Mouse (Mus musculus) neural tube, postnatal 0 days (tissue): ENCODE data around the gene Atxn3. TPM values are rescaled to one million over a fixed set of nuclear protein-coding genes. Genes with fewer than 3 reads are reported as not detected.

ENCODE experiments used
- polyA plus RNA-seq: library from polyadenylated mRNA; unstranded; fragments of >200 nt; fragmentation: Nextera tagmentation; extraction: Ambion mirVana; gene quantifications from 2 replicates; pipeline ENCODE4 v1.2.1, GENCODE M21; 2015

The Atxn3 gene
- 8.7 and 9.3 TPM in 2 replicates for polyA plus RNA-seq

GRCm38 (mm10) chr12:101957942-101958544 lies at the start of gene Atxn3:
Atxn3 (minus strand) TSS chr12:101958246.

DNA sequence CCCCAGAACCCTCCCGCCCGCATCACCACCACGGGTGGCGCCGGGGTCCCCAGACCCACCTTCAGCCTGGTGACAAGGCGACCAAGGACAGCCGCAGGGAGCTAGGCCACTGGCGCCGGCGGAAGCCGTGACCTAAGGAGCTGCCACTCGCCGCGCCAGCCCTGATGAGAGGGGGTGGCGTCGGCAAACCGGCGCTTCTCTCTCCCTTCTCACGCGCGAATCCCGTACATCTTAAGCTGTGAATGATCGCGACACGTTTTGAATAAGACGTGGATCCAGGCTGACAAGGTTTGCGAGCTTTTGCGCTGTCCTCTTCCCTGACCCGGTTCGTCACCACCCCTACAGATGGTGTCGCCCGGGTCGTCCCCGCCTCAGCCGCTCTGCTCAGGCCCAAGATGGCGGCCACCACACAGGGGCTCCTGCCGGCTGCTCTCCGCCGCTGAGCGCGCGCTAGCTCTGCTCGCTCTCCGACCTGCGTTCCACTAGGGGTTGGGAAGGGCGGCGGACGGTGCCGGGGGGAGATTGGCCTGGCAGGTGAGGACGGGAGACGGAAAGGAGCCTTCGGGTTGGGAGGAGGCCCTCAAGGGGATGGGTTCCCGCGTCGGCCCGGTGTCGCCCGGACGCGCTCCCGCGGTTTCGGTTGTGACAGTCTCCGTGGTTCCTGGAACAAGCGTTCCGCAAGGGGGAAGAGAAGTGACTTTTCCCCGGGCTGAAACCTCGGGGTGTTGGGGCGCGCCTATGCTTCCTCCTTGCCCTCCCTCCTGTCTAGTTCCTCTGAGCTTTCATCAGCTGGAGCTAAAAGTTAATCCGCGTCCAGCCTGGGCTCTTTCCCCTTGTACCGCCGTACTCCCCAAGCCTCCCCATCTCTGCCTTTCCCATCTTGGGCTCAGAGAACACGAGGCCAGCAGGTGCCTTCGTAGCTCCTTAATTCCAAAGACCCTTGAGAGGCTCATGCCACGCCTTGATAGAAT lies 17.8 kb upstream of the Atxn3 start, which contains the start of gene Cpsf2:
Gene Cpsf2 (plus strand): TSS at position 388 of the 971 bp plus-strand sequence.

GRCm38 (mm10) chr12:101912626-101913490 lies 45.2 kb downstream of the Atxn3 start, which contains the start of gene Trip11:
Trip11 (minus strand) TSS chr12:101913267.

Other genes with a start within 250 kb of the Atxn3 start
- 0.25 and 0.41 TPM in 2 replicates for gene Tc2n, start 239.7 kb downstream of the Atxn3 start, polyA plus RNA-seq
- 27.1 and 30.7 TPM in 2 replicates for gene Fbln5, start 139.2 kb downstream of the Atxn3 start, polyA plus RNA-seq
- 32.7 and 36.0 TPM in 2 replicates for gene Trip11, start 45.0 kb downstream of the Atxn3 start, polyA plus RNA-seq
- 26.2 and 27.0 TPM in 2 replicates for gene Cpsf2, start 17.7 kb upstream of the Atxn3 start, polyA plus RNA-seq
- gene Slc24a4, start 170.5 kb upstream of the Atxn3 start, polyA plus RNA-seq = 2.6 and 3.7 TPM in 2 replicates